Mouse (Mus musculus) megakaryocyte-erythroid progenitor cell, adult 5-6 weeks (primary cell): Measurements from ENCODE around the gene Kansl1. TPM values are rescaled to one million over a fixed set of nuclear protein-coding genes. Genes with fewer than 3 reads are reported as not detected.

Experiments used
- ATAC-seq: replicated peaks from 2 replicates; pipeline ENCODE4 v1.8.0; 2016; ENCODE audit warnings: mild to moderate bottlenecking, inconsistent platforms; ENCODE audit not compliant: severe bottlenecking, poor library complexity, low FRiP score, low TSS enrichment
- total RNA-seq, 2 experiments: library from RNA; stranded (forward) in 1 of 2; stranded (reverse) in 1 of 2; fragments of 200-1000, 215-1000 nt in 1 of 2; fragments of >200 nt in 1 of 2; fragmentation: Nextera tagmentation in 1 of 2; gene quantifications; 2 replicates each; pipeline ENCODE4 v1.2.3; 2014 to 2017

Gene Kansl1
- total RNA-seq, 2 experiments from 2014 or later, result 26.8 to 51.1 TPM

DNA sequence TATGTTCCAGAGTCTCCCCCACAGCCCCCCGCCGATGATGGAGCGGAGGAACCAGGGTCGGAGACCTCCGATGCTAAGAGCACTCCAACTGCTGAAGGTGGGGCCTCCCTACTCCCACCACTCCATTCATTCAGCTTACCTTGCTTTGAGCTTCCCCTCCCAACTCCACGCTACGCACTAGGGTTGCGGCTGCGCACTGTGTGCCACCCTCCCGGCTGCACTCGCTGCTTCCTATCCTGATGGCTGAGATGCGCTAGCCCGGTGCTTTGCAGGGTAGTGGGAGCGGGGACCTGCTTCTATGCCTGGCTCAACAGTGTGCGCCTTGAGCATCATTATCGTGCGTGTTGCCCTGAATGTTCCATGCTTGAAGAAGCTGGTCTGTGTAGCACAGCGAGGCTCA lies 181.5 kb downstream of the Kansl1 start:
- ATAC-seq, result no peak

Other genes with a start within 250 kb of the Kansl1 start
- gene Mapt, start 237.5 kb downstream of the Kansl1 start, total RNA-seq (2014; fragmentation: Nextera tagmentation), result 3.4 and 4.1 TPM in 2 replicates
- 0.23 TPM in 1 of 2 replicates, not detected in the other for gene Mapt, start 237.5 kb downstream of the Kansl1 start, total RNA-seq (2017)
- gene Cdc27, start 81.8 kb upstream of the Kansl1 start, total RNA-seq (2014; fragmentation: Nextera tagmentation), result 48.1 and 55.5 TPM in 2 replicates
- 60.2 and 67.4 TPM in 2 replicates for gene Cdc27, start 81.8 kb upstream of the Kansl1 start, total RNA-seq (2017)
- gene Myl4, start 81.8 kb upstream of the Kansl1 start, total RNA-seq (2014; fragmentation: Nextera tagmentation), result 1.4 and 2.5 TPM in 2 replicates
- gene Myl4, start 81.8 kb upstream of the Kansl1 start, total RNA-seq (2017), result not detected in 2 replicates
- 0.52 and 0.94 TPM in 2 replicates for gene Itgb3, start 139.1 kb upstream of the Kansl1 start, total RNA-seq (2014; fragmentation: Nextera tagmentation)
- 2.6 and 3.6 TPM in 2 replicates for gene Itgb3, start 139.1 kb upstream of the Kansl1 start, total RNA-seq (2017)
- not detected in 2 replicates for gene Gm11639, start 216.8 kb upstream of the Kansl1 start, total RNA-seq (2014; fragmentation: Nextera tagmentation)
- gene Gm11639, start 216.8 kb upstream of the Kansl1 start, total RNA-seq (2017), result not detected in 2 replicates